Mouse (Mus musculus): Measurements from ENCODE around the gene Dcaf5. TPM values are rescaled to one million over a fixed set of nuclear protein-coding genes. Genes with fewer than 3 reads are reported as not detected.
A peak's percentile ranks its signal among the peaks of the same experiment; 100 is the strongest.
"Not testable (repeated sequence)": the region's sequence is repeated elsewhere in the genome, so short reads cannot be mapped to it uniquely, and the experiment has no call there.

Dcaf5 gene
- 5.1 and 5.6 TPM in 2 replicates for polyA plus RNA-seq (2016; fragmentation: Nextera tagmentation; extraction: Ambion mirVana)

DNA sequence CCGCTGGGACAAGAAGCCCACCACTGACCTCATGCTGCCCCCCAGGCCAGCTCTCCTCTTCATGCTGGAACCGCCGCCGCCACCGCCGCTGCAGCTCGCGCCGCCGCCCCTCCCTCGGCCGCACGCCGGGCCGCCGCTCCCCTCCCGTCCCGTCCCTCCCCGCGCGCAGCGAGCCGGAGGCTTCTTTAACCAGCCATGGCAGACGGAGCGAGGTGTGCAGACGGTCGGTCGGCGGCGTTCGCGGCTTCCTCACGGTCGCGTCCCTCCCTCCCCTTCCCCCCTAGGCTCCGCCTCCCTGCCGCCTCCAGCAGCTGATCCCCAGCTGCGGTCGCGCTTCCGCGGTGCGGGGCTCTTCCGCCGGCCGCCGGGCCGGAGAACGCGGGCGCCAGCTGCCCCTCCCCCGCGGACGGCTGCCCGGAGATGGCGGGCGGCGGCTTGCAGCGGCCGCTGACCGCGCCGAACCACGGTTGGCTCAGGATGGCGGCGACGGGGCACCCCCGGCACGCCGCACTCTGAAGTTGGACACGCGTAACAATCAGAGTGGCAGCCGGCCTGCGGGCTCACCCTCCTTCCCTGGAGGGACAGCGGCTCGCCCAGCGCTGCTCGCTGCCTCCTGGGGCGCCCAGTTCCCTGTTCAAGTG is at the start of gene Dcaf5:
TSS of gene Dcaf5 (minus strand) at position 266 of the 641 bp plus-strand sequence.
- peak; percentile 77 for ATAC-seq
- Histone ChIP-seq H3K9ac (peak within 1 kb of the TSS; percentile 91), H3K27ac (peak within 1 kb of the TSS; percentile 89), H3K4me2 (peak within 1 kb of the TSS; percentile 97), H3K4me3 (peak within 1 kb of the TSS; percentile 84), H3K4me1 (peaks cover 27% of the 10 kb centered on the region), H3K27me3 (replicated peaks) (no peaks in the 10 kb centered on the region), H3K36me3 (0 out of 2 replicates have a peak, but pooled peaks cover 4% of the 10 kb centered on the region), H3K9me3 (replicated peaks) (no peaks in the 10 kb centered on the region)
- WGBS (ENCODE audit: insufficient replicate concordance): 1% methylated on average over 57 of the region's 79 CpGs

DNA sequence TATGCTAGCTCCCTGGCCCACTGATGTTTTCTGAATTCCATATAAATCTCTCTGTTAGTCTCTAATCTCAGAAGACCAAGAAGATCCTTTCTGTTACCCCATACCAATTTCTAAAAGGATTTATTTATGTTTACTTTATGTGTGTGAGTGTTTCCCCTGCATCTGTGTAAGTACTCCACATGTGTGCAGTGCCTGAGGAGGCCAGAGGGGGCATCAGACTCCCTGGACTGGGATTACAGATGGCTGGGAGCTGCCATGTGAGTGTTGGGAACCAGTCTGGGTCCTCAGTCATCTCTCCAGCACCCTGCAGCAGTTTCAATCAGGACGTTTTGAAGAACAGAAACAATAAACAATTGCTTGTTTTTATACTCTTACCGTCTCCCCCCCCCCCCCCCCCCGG is 47.0 kb upstream of the Dcaf5 start:
- no peak for ATAC-seq
- Histone ChIP-seq H3K9me3 (replicated peaks) (no peaks in the 10 kb centered on the region), H3K4me1 (peaks cover 7% of the 10 kb centered on the region), H3K27me3 (replicated peaks) (no peaks in the 10 kb centered on the region), H3K4me3 (no peak overlapping the region), H3K27ac (no peak overlapping the region), H3K36me3 (peaks cover 16% of the 10 kb centered on the region), H3K4me2 (no peak overlapping the region), H3K9ac (no peak overlapping the region)
- WGBS (ENCODE audit: insufficient replicate concordance): 61% methylated on average over 3 of the region's 3 CpGs

DNA sequence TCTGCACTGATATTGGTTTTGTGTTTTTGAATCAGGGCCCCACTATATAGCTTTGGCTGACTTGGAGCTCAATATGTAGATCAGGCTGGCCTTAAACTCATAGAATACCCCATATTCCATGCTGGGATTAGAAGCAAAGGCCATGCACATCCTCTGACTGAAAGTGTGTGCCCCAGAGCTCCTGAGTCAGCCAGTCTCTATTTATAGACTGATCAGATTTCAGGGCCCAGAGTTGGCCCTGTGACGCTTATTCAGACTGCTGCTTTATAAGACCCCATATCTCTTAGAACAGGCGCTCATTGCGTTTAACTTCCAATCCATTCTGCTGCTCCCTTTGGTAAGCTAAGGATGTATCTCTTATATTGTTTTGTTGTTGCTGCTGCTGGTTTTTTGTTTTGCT is 43.6 kb upstream of the Dcaf5 start:
- WGBS (ENCODE audit: insufficient replicate concordance): 81% methylated on average over 3 of the region's 3 CpGs
- no peak overlapping the region for H3K4me2 ChIP-seq

DNA sequence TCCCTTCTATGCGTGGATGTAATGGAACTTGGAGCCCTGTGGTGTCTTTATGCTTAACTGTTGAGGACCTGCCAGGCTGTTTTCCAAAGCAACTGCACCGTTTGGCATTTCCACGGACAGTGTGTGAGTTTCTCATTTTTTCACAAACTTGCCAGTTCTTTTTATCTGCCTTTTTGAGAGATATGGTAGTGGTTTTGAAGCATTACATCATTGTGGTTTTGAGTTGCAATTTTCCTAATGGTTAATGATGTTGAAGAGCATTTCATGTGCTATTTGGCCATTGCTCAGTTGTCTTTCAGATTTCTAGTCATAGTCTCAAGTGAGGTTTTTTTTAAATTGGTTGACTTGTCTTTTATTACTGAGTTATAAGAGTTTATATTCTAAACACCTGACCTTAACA is 37.3 kb upstream of the Dcaf5 start:
- no peak overlapping the region for H3K4me3 ChIP-seq
- H3K27ac ChIP-seq: no peak overlapping the region
- 50% methylated on average over 3 of the region's 3 CpGs for WGBS (ENCODE audit: insufficient replicate concordance)
- H3K9ac ChIP-seq: no peak overlapping the region
- H3K36me3 ChIP-seq: no peaks in the 10 kb centered on the region; the same call in 1 of the 2 replicates
- H3K4me2 ChIP-seq: no peak overlapping the region
- no peaks in the 10 kb centered on the region for H3K27me3 ChIP-seq (replicated peaks)
- H3K4me1 ChIP-seq: peaks cover 14% of the 10 kb centered on the region
- no peak for ATAC-seq
- H3K9me3 ChIP-seq (replicated peaks): no peaks in the 10 kb centered on the region

More for the DNA sequence above, 43.6 kb upstream of the Dcaf5 start:
- Histone ChIP-seq H3K4me1 (no peaks in the 10 kb centered on the region), H3K27ac (no peak overlapping the region), H3K9me3 (replicated peaks) (no peaks in the 10 kb centered on the region), H3K36me3 (peaks cover 13% of the 10 kb centered on the region), H3K9ac (no peak overlapping the region), H3K4me3 (no peak overlapping the region), H3K27me3 (replicated peaks) (no peaks in the 10 kb centered on the region)
- no peak for ATAC-seq

- no peak overlapping the region for H3K4me3 ChIP-seq
- ATAC-seq: no peak
- no peak overlapping the region for H3K27ac ChIP-seq
- no peaks in the 10 kb centered on the region for H3K27me3 ChIP-seq (replicated peaks)
- 63% methylated on average over 4 of the region's 4 CpGs for WGBS (ENCODE audit: insufficient replicate concordance)
- H3K36me3 ChIP-seq: no peaks in the 10 kb centered on the region; the same call in 1 of the 2 replicates
- no peaks in the 10 kb centered on the region for H3K9me3 ChIP-seq (replicated peaks)
- no peak overlapping the region for H3K4me2 ChIP-seq
- H3K9ac ChIP-seq: no peak overlapping the region
- H3K4me1 ChIP-seq: peaks cover 14% of the 10 kb centered on the region
Measured at GRCm38 (mm10) chr12:80471926-80472325, 35.5 kb upstream of the Dcaf5 start.

GRCm38 (mm10) chr12:80470206-80470605 is 33.8 kb upstream of the Dcaf5 start:
- ATAC-seq: no peak
- WGBS (ENCODE audit: insufficient replicate concordance): 68% methylated on average over 2 of the region's 2 CpGs
- no peak overlapping the region for H3K9ac ChIP-seq
- no peak overlapping the region for H3K4me3 ChIP-seq
- H3K9me3 ChIP-seq (replicated peaks): no peaks in the 10 kb centered on the region
- no peaks in the 10 kb centered on the region for H3K36me3 ChIP-seq
- H3K4me2 ChIP-seq: no peak overlapping the region
- no peak overlapping the region for H3K27ac ChIP-seq
- H3K4me1 ChIP-seq: peaks cover 14% of the 10 kb centered on the region
- no peaks in the 10 kb centered on the region for H3K27me3 ChIP-seq (replicated peaks)

- Histone ChIP-seq H3K27me3 (replicated peaks) (no peaks in the 10 kb centered on the region), H3K4me3 (peak overlapping the region; percentile 74), H3K4me1 (peaks cover 11% of the 10 kb centered on the region; the same call in 1 of the 2 replicates), H3K9ac (peak overlapping the region; percentile 82), H3K36me3 (no peaks in the 10 kb centered on the region), H3K4me2 (peak overlapping the region; percentile 88), H3K27ac (peak overlapping the region; percentile 73), H3K9me3 (replicated peaks) (no peaks in the 10 kb centered on the region)
- 18% methylated on average over 17 of the region's 17 CpGs for WGBS (ENCODE audit: insufficient replicate concordance)
- ATAC-seq: no peak
Measured at GRCm38 (mm10) chr12:80463666-80464269, 27.4 kb upstream of the Dcaf5 start.

DNA sequence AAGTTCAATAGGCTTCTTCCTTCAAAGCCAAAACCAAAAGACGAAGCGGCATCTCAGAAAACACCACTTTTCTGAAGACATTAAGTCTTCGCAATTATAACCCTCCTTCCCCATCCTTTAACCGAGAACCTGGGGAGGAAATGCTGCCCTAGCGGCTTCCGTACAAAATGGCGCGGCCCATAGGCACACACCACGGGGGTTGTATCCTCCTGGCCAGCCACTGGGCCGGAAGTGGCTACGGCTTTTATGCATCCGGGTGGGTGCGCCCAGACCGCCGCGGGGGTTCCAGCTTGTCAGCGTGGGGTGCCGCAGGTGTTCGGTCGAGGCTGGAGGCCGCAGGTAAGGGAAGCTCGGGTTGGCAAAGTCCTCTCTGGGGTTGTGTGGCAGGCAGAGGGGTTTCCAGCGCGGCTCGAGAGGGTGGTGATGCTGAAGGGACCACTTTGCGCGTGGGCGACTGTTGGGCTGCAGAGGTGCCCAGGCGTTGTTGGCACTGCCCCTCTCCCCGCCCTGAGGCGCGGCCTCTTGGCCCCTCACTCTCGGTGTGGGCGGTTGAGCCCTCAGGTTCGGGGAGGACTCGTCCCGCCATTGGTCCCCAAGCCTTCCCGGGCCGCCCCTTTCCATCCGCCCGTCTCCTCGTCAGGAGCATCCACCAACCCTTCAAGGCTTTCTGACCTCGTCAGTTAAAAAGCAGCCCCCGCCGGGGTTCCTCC is 26.7 kb upstream of the Dcaf5 start, which contains the start of gene Exd2:
TSS of gene Exd2 (plus strand) at position 154 of the 710 bp plus-strand sequence.
- under 1% methylated on average over 45 of the region's 45 CpGs for WGBS (ENCODE audit: insufficient replicate concordance)
- Histone ChIP-seq H3K4me1 (peaks cover 11% of the 10 kb centered on the region; the same call in 1 of the 2 replicates), H3K4me2 (peak within 1 kb of the TSS; percentile 88), H3K9me3 (replicated peaks) (no peaks in the 10 kb centered on the region), H3K36me3 (no peaks in the 10 kb centered on the region), H3K27ac (peak within 1 kb of the TSS; percentile 73), H3K27me3 (replicated peaks) (no peaks in the 10 kb centered on the region), H3K4me3 (peak within 1 kb of the TSS; percentile 74), H3K9ac (peak within 1 kb of the TSS; percentile 82)
- ATAC-seq: peak; percentile 90

- WGBS (ENCODE audit: insufficient replicate concordance): 4% methylated on average over 10 of the region's 10 CpGs
- Histone ChIP-seq H3K4me3 (peak overlapping the region; percentile 74), H3K9ac (peak overlapping the region; percentile 82; the same call in 1 of the 2 replicates), H3K4me2 (peak overlapping the region; percentile 88), H3K27ac (peak overlapping the region; percentile 73; the same call in 1 of the 2 replicates), H3K4me1 (peaks cover 11% of the 10 kb centered on the region; the same call in 1 of the 2 replicates)
- H3K27me3 ChIP-seq (replicated peaks); H3K36me3 ChIP-seq; ATAC-seq; H3K9me3 ChIP-seq (replicated peaks): not testable (repeated sequence)
Measured at GRCm38 (mm10) chr12:80462292-80462896, 26.0 kb upstream of the Dcaf5 start.

DNA sequence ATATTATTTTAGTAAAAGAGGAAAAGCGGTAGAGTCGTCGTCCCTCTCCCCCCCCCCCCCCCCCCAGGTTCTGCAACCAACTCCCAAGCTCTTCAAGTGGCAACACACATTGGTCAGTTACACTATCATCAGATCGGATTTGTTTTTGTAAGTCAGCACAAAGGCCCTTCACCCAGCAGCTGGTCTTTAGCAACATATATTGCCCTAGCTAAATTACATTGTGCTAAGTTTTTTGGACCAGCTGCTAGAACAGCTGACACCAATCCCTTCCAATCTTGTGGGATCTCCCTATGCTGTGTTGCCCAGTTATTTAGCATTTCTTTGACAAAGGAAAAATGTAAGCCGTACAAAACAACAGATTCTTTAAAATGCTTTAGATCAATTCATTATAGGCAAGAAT is 21.6 kb upstream of the Dcaf5 start:
- no peak overlapping the region for H3K4me2 ChIP-seq
- H3K36me3 ChIP-seq: no peaks in the 10 kb centered on the region
- H3K27ac ChIP-seq: no peak overlapping the region
- no peaks in the 10 kb centered on the region for H3K9me3 ChIP-seq (replicated peaks)
- ATAC-seq: no peak
- no peak overlapping the region for H3K4me3 ChIP-seq
- H3K4me1 ChIP-seq: no peaks in the 10 kb centered on the region
- WGBS (ENCODE audit: insufficient replicate concordance): 56% methylated on average over 5 of the region's 5 CpGs
- H3K27me3 ChIP-seq (replicated peaks): no peaks in the 10 kb centered on the region
- no peak overlapping the region for H3K9ac ChIP-seq

DNA sequence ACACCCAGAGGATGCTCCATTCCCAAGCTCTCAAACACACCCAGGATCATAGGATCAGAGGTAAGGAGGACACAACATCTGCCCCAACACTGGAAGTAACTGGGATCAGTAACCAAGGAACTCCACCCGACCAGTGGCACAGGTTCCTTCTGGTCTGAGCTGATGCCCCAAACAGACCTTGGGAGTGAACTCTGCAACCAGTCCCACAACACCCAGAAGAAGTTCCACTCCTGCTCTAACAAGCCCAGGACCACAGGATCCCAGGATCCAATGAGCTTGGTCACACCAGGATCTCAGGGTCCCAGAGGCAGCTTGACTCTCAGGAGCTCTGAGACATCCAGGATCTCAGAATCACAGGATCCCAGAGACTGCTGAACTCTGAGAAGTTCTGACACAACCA is 17.1 kb upstream of the Dcaf5 start:
- WGBS (ENCODE audit: insufficient replicate concordance): 54% methylated on average over 1 of the region's 1 CpGs
- H3K27me3 ChIP-seq (replicated peaks): peaks cover 5% of the 10 kb centered on the region
- H3K4me1 ChIP-seq: no peaks in the 10 kb centered on the region
- H3K9ac ChIP-seq: no peak overlapping the region
- no peak for ATAC-seq
- H3K27ac ChIP-seq: no peak overlapping the region
- H3K4me3 ChIP-seq: no peak overlapping the region
- H3K9me3 ChIP-seq (replicated peaks): no peaks in the 10 kb centered on the region
- no peaks in the 10 kb centered on the region for H3K36me3 ChIP-seq
- H3K4me2 ChIP-seq: no peak overlapping the region
